ENCODE assay signal across 8 mouse cellular contexts in genomic region chr9:56926387-56926786, GRCm38 (mm10). TPM values are rescaled to one million over a fixed set of nuclear protein-coding genes. Genes with fewer than 3 reads are reported as not detected.
DNase-seq lines count a peak whose midpoint lies in the region; ATAC-seq and TF ChIP-seq lines count a peak whose summit lies in the region.

No protein-coding gene starts in this region.

- peak overlapping the region; percentile 82 for H3K9ac ChIP-seq in embryonic facial prominence, embryonic 14.5 days (ENCODE audit: low read depth, low read length)
- no peak overlapping the region for H3K9ac ChIP-seq in hindbrain, embryonic 16.5 days (ENCODE audit: low read depth, low read length)
- H3K9ac ChIP-seq in midbrain, embryonic 13.5 days (replicated peaks) = no peak overlapping the region

- DNase-seq in kidney, adult 2 months = no peak
- no peak for DNase-seq in kidney, postnatal 36 days
- no peak for DNase-seq in embryonic facial prominence, embryonic 14.5 days (ENCODE audit: low spot score)
- DNase-seq in layer of hippocampus, adult 9-11 months = no peak
- no peak for DNase-seq in cerebellum, postnatal 4 days (ENCODE audit: low spot score in 2 of 2)
- DNase-seq in embryo, embryonic 10 days (ENCODE audit: low spot score) = no peak

- TF ChIP-seq CTCF in kidney, adult 2 months (conservative IDR thresholded peaks at IDR 0.05; ENCODE audit: insufficient read depth, insufficient read length, low read depth, low read length) = no peak

- peak overlapping the region; percentile 62 for H3K4me3 ChIP-seq in kidney, adult 2 months (ENCODE audit: insufficient read depth, low read depth, low read length)
- peak overlapping the region; percentile 74 for H3K4me3 ChIP-seq in embryonic facial prominence, embryonic 14.5 days (ENCODE audit: low read depth, low read length)
- H3K4me3 ChIP-seq in hindbrain, embryonic 16.5 days (ENCODE audit: low read length) = no peak overlapping the region; the same call in 1 of the 2 replicates
- peak overlapping the region; percentile 63; the same call in 1 of the 2 replicates for H3K4me3 ChIP-seq in midbrain, embryonic 13.5 days (replicated peaks)

- TF ChIP-seq POLR2A in kidney, adult 2 months (IDR thresholded peaks at IDR 0.05; ENCODE audit: low read depth, low read length) = no peak

- H3K9me3 ChIP-seq in embryonic facial prominence, embryonic 14.5 days (ENCODE audit: control insufficient read depth, low read length) = 0 out of 2 replicates have a peak, but pooled peaks cover 8% of the 10 kb centered on the region
- no peaks in the 10 kb centered on the region for H3K9me3 ChIP-seq in hindbrain, embryonic 16.5 days (ENCODE audit: control insufficient read depth, low read length)
- H3K9me3 ChIP-seq in midbrain, embryonic 13.5 days = no peaks in the 10 kb centered on the region

- H3K27me3 ChIP-seq in kidney, adult 2 months (replicated peaks; ENCODE audit: control insufficient read depth, insufficient read depth, low read length) = no peaks in the 10 kb centered on the region
- H3K27me3 ChIP-seq in embryonic facial prominence, embryonic 14.5 days (replicated peaks; ENCODE audit: control insufficient read depth, insufficient read depth, low read length) = no peaks in the 10 kb centered on the region
- H3K27me3 ChIP-seq in hindbrain, embryonic 16.5 days (replicated peaks; ENCODE audit: control insufficient read depth, insufficient read depth, low read length) = peaks cover 2% of the 10 kb centered on the region; the same call in 1 of the 2 replicates
- peaks cover 18% of the 10 kb centered on the region for H3K27me3 ChIP-seq in midbrain, embryonic 13.5 days

- peak overlapping the region; percentile 88 for H3K27ac ChIP-seq in kidney, adult 2 months (ENCODE audit: insufficient read depth, low read depth, low read length)
- H3K27ac ChIP-seq in embryonic facial prominence, embryonic 14.5 days (replicated peaks; ENCODE audit: low read depth, low read length) = peak overlapping the region; percentile 97
- H3K27ac ChIP-seq in hindbrain, embryonic 16.5 days (ENCODE audit: low read depth, low read length) = no peak overlapping the region
- no peak overlapping the region for H3K27ac ChIP-seq in midbrain, embryonic 13.5 days

- 75% methylated on average over 10 of the region's 10 CpGs for WGBS in kidney, adult 2 months
- WGBS in embryonic facial prominence, embryonic 14.5 days = 81% methylated on average over 10 of the region's 10 CpGs
- 88% methylated on average over 10 of the region's 10 CpGs for WGBS in hindbrain, embryonic 16.5 days
- WGBS in midbrain, embryonic 13.5 days = 86% methylated on average over 10 of the region's 10 CpGs

- H3K4me1 ChIP-seq in kidney, adult 2 months (ENCODE audit: control insufficient read depth, insufficient read depth, low read length) = peaks cover 10% of the 10 kb centered on the region; the same call in 1 of the 2 replicates
- H3K4me1 ChIP-seq in embryonic facial prominence, embryonic 14.5 days (ENCODE audit: control insufficient read depth, insufficient read depth, low read length) = peaks cover 45% of the 10 kb centered on the region
- H3K4me1 ChIP-seq in hindbrain, embryonic 16.5 days (ENCODE audit: control insufficient read depth, insufficient read depth, low read depth, low read length) = peaks cover 24% of the 10 kb centered on the region
- peaks cover 57% of the 10 kb centered on the region for H3K4me1 ChIP-seq in midbrain, embryonic 13.5 days (replicated peaks)

- ATAC-seq in embryonic facial prominence, embryonic 14.5 days (ENCODE audit: low read depth) = no peak
- no peak for ATAC-seq in hindbrain, embryonic 16.5 days
- ATAC-seq in midbrain, embryonic 13.5 days = no peak

- peak overlapping the region; percentile 93 for H3K4me2 ChIP-seq in embryonic facial prominence, embryonic 14.5 days (ENCODE audit: low read depth, low read length)
- H3K4me2 ChIP-seq in hindbrain, embryonic 16.5 days (ENCODE audit: low read length) = peak overlapping the region; percentile 94
- H3K4me2 ChIP-seq in midbrain, embryonic 13.5 days (replicated peaks) = peak overlapping the region; percentile 86

- no peaks in the 10 kb centered on the region; the same call in 1 of the 2 replicates for H3K36me3 ChIP-seq in kidney, adult 2 months (ENCODE audit: control insufficient read depth, insufficient read depth, low read length)
- peaks cover 23% of the 10 kb centered on the region for H3K36me3 ChIP-seq in embryonic facial prominence, embryonic 14.5 days (ENCODE audit: control insufficient read depth, insufficient read depth, low read length)
- H3K36me3 ChIP-seq in hindbrain, embryonic 16.5 days (ENCODE audit: control insufficient read depth, insufficient read depth, low read length) = no peaks in the 10 kb centered on the region
- H3K36me3 ChIP-seq in midbrain, embryonic 13.5 days = peaks cover 4% of the 10 kb centered on the region

RNA-seq across cellular contexts. Expression of gene Snx33, which starts 1.8 kb away (rescaled TPM):
- polyA plus RNA-seq in kidney, adult 2 months (2012; rRNA removed) = 11.8 and 12.0 TPM in 2 replicates
- polyA plus RNA-seq in embryonic facial prominence, embryonic 14.5 days (2014; fragmentation: Nextera tagmentation; extraction: Ambion mirVana) = 7.8 and 8.2 TPM in 2 replicates
- polyA plus RNA-seq in hindbrain, embryonic 16.5 days (2015; fragmentation: Nextera tagmentation; extraction: Ambion mirVana) = 3.0 and 3.8 TPM in 2 replicates
- 2.8 and 3.1 TPM in 2 replicates for polyA plus RNA-seq in midbrain, embryonic 13.5 days (2015; fragmentation: Nextera tagmentation; extraction: Ambion mirVana)

RNA-seq across cellular contexts. Expression of gene Imp3, which starts 10.9 kb away (rescaled TPM):
- 151 and 189 TPM in 2 replicates for polyA plus RNA-seq in kidney, adult 2 months (2012; rRNA removed)
- 78.0 and 81.0 TPM in 2 replicates for polyA plus RNA-seq in embryonic facial prominence, embryonic 14.5 days (2014; fragmentation: Nextera tagmentation; extraction: Ambion mirVana)
- polyA plus RNA-seq in hindbrain, embryonic 16.5 days (2015; fragmentation: Nextera tagmentation; extraction: Ambion mirVana) = 66.8 and 66.9 TPM in 2 replicates
- 69.4 and 73.3 TPM in 2 replicates for polyA plus RNA-seq in midbrain, embryonic 13.5 days (2015; fragmentation: Nextera tagmentation; extraction: Ambion mirVana)

RNA-seq across cellular contexts. Expression of gene Snupn, which starts 24.3 kb away (rescaled TPM):
- polyA plus RNA-seq in kidney, adult 2 months (2012; rRNA removed) = 6.5 and 7.7 TPM in 2 replicates
- 22.2 and 23.6 TPM in 2 replicates for polyA plus RNA-seq in embryonic facial prominence, embryonic 14.5 days (2014; fragmentation: Nextera tagmentation; extraction: Ambion mirVana)
- 28.9 and 29.9 TPM in 2 replicates for polyA plus RNA-seq in hindbrain, embryonic 16.5 days (2015; fragmentation: Nextera tagmentation; extraction: Ambion mirVana)
- 27.8 and 30.5 TPM in 2 replicates for polyA plus RNA-seq in midbrain, embryonic 13.5 days (2015; fragmentation: Nextera tagmentation; extraction: Ambion mirVana)

Comparison
In these comparisons a context has a peak if more than half of its experiments do, and no peak if none do; other contexts are left out.
1. H3K27ac ChIP-seq: peak in kidney, adult 2 months (single experiment) and embryonic facial prominence, embryonic 14.5 days (single experiment); none in hindbrain, embryonic 16.5 days (single experiment) and midbrain, embryonic 13.5 days (single experiment).
2. Peak in every context shown above with its lines, with median percentiles within 50 percentile points of each other: H3K4me2 ChIP-seq.